Mouse (Mus musculus) thymus, adult 2 months (tissue): ENCODE data around the gene Ninj1.

Source experiments
- CTCF ChIP-seq: fragments of 200-500 bp; IDR thresholded peaks from 2 replicates; pipeline ENCODE4 v1.5.1; 2012; ENCODE audit warnings: mild to moderate bottlenecking, control low read depth, low read length, moderate library complexity, borderline replicate concordance; ENCODE audit not compliant: control insufficient read depth, poor library complexity, insufficient read depth; ENCODE audit errors: extremely low read depth
- POLR2A ChIP-seq: fragments of 200-500 bp; IDR thresholded peaks from 2 replicates; pipeline ENCODE4 v1.6.1; 2012; ENCODE audit warnings: mild to moderate bottlenecking, low read length, control low read depth, moderate library complexity; ENCODE audit not compliant: control insufficient read depth, poor library complexity, insufficient read depth; ENCODE audit errors: extremely low read depth

GRCm38 (mm10) chr13:49162722-49163121 lies 24.6 kb upstream of the Ninj1 start:
- TF ChIP-seq POLR2A (no peak), CTCF (no peak)
